Comparison of ENCODE assay signal across 9 mouse cellular contexts in the genomic region with DNA sequence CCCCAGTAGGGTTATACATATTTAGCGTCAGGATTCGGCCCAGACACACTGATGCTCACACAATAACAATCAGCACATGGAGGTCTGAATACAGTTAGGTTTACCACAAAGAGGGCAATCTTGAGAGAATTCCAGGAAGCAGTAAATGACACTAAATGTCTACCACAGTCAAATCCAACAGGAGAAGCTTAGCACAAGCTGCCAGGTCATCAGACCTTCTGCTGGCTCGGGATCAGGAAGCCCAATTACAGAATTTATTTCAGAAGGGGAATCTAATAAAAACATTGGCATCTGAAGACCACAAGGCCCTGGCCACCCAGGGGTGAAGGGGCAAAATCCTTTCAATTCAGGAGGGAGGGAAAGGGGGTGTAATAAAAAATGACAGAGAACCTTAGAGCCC. TPM values are rescaled to one million over a fixed set of nuclear protein-coding genes. Genes with fewer than 3 reads are reported as not detected.
DNase-seq lines count a peak whose midpoint lies in the region; ATAC-seq lines count a peak whose summit lies in the region.
"Had no signal": no experiment of that assay in that cellular context is flagged by ENCODE, and none has a peak within 500 bp of the region (broad histone marks: within the 10 kb centered on the region; RNA-seq: fewer than 3 reads in every experiment).

No protein-coding gene starts in this region.

- 40% methylated on average over 3 of the region's 3 CpGs for WGBS in hindbrain, embryonic 15.5 days
- 43% methylated on average over 3 of the region's 3 CpGs for WGBS in hindbrain, embryonic 10.5 days
- 24% methylated on average over 3 of the region's 3 CpGs for WGBS in embryonic facial prominence, embryonic 15.5 days
- 14% methylated on average over 3 of the region's 3 CpGs for WGBS in intestine, embryonic 14.5 days
- WGBS in midbrain, embryonic 14.5 days = 43% methylated on average over 3 of the region's 3 CpGs

- 0 out of 2 replicates have a peak overlapping the region, but pooled peaks have one; percentile 36 for H3K27ac ChIP-seq in hindbrain, embryonic 15.5 days (replicated peaks)
- H3K27ac ChIP-seq in hindbrain, embryonic 10.5 days = no peak overlapping the region
- H3K27ac ChIP-seq in embryonic facial prominence, embryonic 15.5 days (replicated peaks) = peak overlapping the region; percentile 13; the same call in 1 of the 2 replicates
- H3K27ac ChIP-seq in intestine, embryonic 14.5 days (ENCODE audit: low read depth) = 0 out of 2 replicates have a peak overlapping the region, but pooled peaks have one; percentile 23
- no peak overlapping the region for H3K27ac ChIP-seq in midbrain, embryonic 14.5 days (replicated peaks; ENCODE audit: low read depth, low read length)

- no peak for ATAC-seq in hindbrain, embryonic 15.5 days (ENCODE audit: low FRiP score, low read depth)
- ATAC-seq in embryonic facial prominence, embryonic 15.5 days (ENCODE audit: insufficient number of reproducible peaks, low FRiP score, low TSS enrichment, low read depth) = no peak; the same call in 1 of the 2 replicates
- ATAC-seq in intestine, embryonic 14.5 days (replicated peaks; ENCODE audit: low FRiP score, low TSS enrichment, low read depth) = no peak
- ATAC-seq in midbrain, embryonic 14.5 days (ENCODE audit: low FRiP score, low TSS enrichment) = no peak

- peaks cover 7% of the 10 kb centered on the region for H3K4me1 ChIP-seq in hindbrain, embryonic 15.5 days (replicated peaks)
- peaks cover 22% of the 10 kb centered on the region for H3K4me1 ChIP-seq in hindbrain, embryonic 10.5 days (replicated peaks)
- H3K4me1 ChIP-seq in embryonic facial prominence, embryonic 15.5 days = peaks cover 9% of the 10 kb centered on the region
- peaks cover 13% of the 10 kb centered on the region for H3K4me1 ChIP-seq in intestine, embryonic 14.5 days (replicated peaks; ENCODE audit: control insufficient read depth, insufficient read depth, low read length)
- no peaks in the 10 kb centered on the region for H3K4me1 ChIP-seq in midbrain, embryonic 14.5 days (ENCODE audit: control insufficient read depth, insufficient read depth, low read length)

- no peaks in the 10 kb centered on the region for H3K9me3 ChIP-seq in hindbrain, embryonic 15.5 days
- H3K9me3 ChIP-seq in hindbrain, embryonic 10.5 days = no peaks in the 10 kb centered on the region
- H3K9me3 ChIP-seq in embryonic facial prominence, embryonic 15.5 days (replicated peaks) = no peaks in the 10 kb centered on the region
- no peaks in the 10 kb centered on the region for H3K9me3 ChIP-seq in intestine, embryonic 14.5 days (ENCODE audit: control insufficient read depth, low read length)
- H3K9me3 ChIP-seq in midbrain, embryonic 14.5 days (ENCODE audit: control insufficient read depth, low read length) = no peaks in the 10 kb centered on the region

- H3K9ac ChIP-seq in hindbrain, embryonic 15.5 days = no peak overlapping the region
- H3K9ac ChIP-seq in embryonic facial prominence, embryonic 15.5 days = no peak overlapping the region
- H3K9ac ChIP-seq in intestine, embryonic 14.5 days (ENCODE audit: low read length) = 0 out of 2 replicates have a peak overlapping the region, but pooled peaks have one; percentile 10
- H3K9ac ChIP-seq in midbrain, embryonic 14.5 days (replicated peaks; ENCODE audit: low read length) = peak overlapping the region; percentile 13; the same call in 1 of the 2 replicates

- no peaks in the 10 kb centered on the region for H3K27me3 ChIP-seq in hindbrain, embryonic 15.5 days
- no peaks in the 10 kb centered on the region for H3K27me3 ChIP-seq in hindbrain, embryonic 10.5 days (ENCODE audit: insufficient read depth, poor library complexity, severe bottlenecking)
- 0 out of 2 replicates have a peak, but pooled peaks cover 4% of the 10 kb centered on the region for H3K27me3 ChIP-seq in embryonic facial prominence, embryonic 15.5 days
- H3K27me3 ChIP-seq in intestine, embryonic 14.5 days (replicated peaks; ENCODE audit: control insufficient read depth, insufficient read depth, low read length) = no peaks in the 10 kb centered on the region
- H3K27me3 ChIP-seq in midbrain, embryonic 14.5 days (ENCODE audit: control insufficient read depth, insufficient read depth, low read length) = no peaks in the 10 kb centered on the region

- H3K4me3 ChIP-seq in hindbrain, embryonic 15.5 days = no peak overlapping the region
- H3K4me3 ChIP-seq in hindbrain, embryonic 10.5 days = no peak overlapping the region
- no peak overlapping the region for H3K4me3 ChIP-seq in embryonic facial prominence, embryonic 15.5 days (replicated peaks)
- no peak overlapping the region for H3K4me3 ChIP-seq in intestine, embryonic 14.5 days (ENCODE audit: low read depth, low read length)
- H3K4me3 ChIP-seq in midbrain, embryonic 14.5 days (replicated peaks; ENCODE audit: low read depth, low read length) = no peak overlapping the region

- peak overlapping the region; percentile 40 for H3K4me2 ChIP-seq in hindbrain, embryonic 15.5 days
- peak overlapping the region; percentile 28; the same call in 1 of the 2 replicates for H3K4me2 ChIP-seq in embryonic facial prominence, embryonic 15.5 days (replicated peaks)
- peak overlapping the region; percentile 25 for H3K4me2 ChIP-seq in intestine, embryonic 14.5 days (ENCODE audit: low read length)
- H3K4me2 ChIP-seq in midbrain, embryonic 14.5 days (ENCODE audit: low read length) = peak overlapping the region; percentile 34

- no peak for DNase-seq in hindbrain, embryonic 10.5 days (ENCODE audit: low spot score)
- DNase-seq in intestine, embryonic 14.5 days (ENCODE audit: low spot score) = no peak
- no peak for DNase-seq in midbrain, embryonic 14.5 days
- no peak for DNase-seq in layer of hippocampus, adult 9-10 months (ENCODE audit: low spot score)
- no peak for DNase-seq in adrenal gland, postnatal 36 days
- DNase-seq in thymus, postnatal 0 days (ENCODE audit: low spot score) = no peak
- DNase-seq: cerebellum, postnatal 10 days had no signal

- no peaks in the 10 kb centered on the region for H3K36me3 ChIP-seq in hindbrain, embryonic 15.5 days
- H3K36me3 ChIP-seq in hindbrain, embryonic 10.5 days = no peaks in the 10 kb centered on the region
- no peaks in the 10 kb centered on the region for H3K36me3 ChIP-seq in embryonic facial prominence, embryonic 15.5 days
- H3K36me3 ChIP-seq in intestine, embryonic 14.5 days (ENCODE audit: control insufficient read depth, insufficient read depth, low read length) = no peaks in the 10 kb centered on the region
- H3K36me3 ChIP-seq in midbrain, embryonic 14.5 days (ENCODE audit: control insufficient read depth, insufficient read depth, low read length) = no peaks in the 10 kb centered on the region

RNA-seq across cellular contexts. Expression of a gene that starts 6.8 kb away (rescaled TPM):
- polyA plus RNA-seq in hindbrain, embryonic 15.5 days (2015; fragmentation: Nextera tagmentation; extraction: Ambion mirVana) = 18.7 and 19.4 TPM in 2 replicates
- 12.4 and 14.9 TPM in 2 replicates for polyA plus RNA-seq in hindbrain, embryonic 10.5 days (2016; fragmentation: Nextera tagmentation; extraction: Ambion mirVana)
- 11.3 and 16.0 TPM in 2 replicates for polyA plus RNA-seq in embryonic facial prominence, embryonic 15.5 days (2015; fragmentation: Nextera tagmentation; extraction: Ambion mirVana)
- polyA plus RNA-seq in intestine, embryonic 14.5 days (2014; fragmentation: Nextera tagmentation; extraction: Ambion mirVana) = 12.9 and 16.6 TPM in 2 replicates
- polyA plus RNA-seq in midbrain, embryonic 14.5 days (2014; fragmentation: Nextera tagmentation; extraction: Ambion mirVana) = 15.6 TPM in 2 replicates
- total RNA-seq in adrenal gland, postnatal 36 days (2021) = 10 to 100 TPM; 16.7 to 22.2 TPM
- 7.9 and 14.6 TPM in 2 replicates for polyA plus RNA-seq in thymus, postnatal 0 days (2015; fragmentation: Nextera tagmentation; extraction: Ambion mirVana)

Comparison
In these comparisons a context has a peak if more than half of its experiments do, and no peak if none do; other contexts are left out.
1. H3K27ac ChIP-seq: peak in hindbrain, embryonic 15.5 days (single experiment), embryonic facial prominence, embryonic 15.5 days (single experiment) and intestine, embryonic 14.5 days (single experiment); none in hindbrain, embryonic 10.5 days (single experiment) and midbrain, embryonic 14.5 days (single experiment).
2. H3K9ac ChIP-seq: peak in intestine, embryonic 14.5 days (single experiment) and midbrain, embryonic 14.5 days (single experiment); none in hindbrain, embryonic 15.5 days (single experiment) and embryonic facial prominence, embryonic 15.5 days (single experiment).
3. Peak in every context shown above with its lines, with median percentiles within 50 percentile points of each other: H3K4me2 ChIP-seq.